Mouse (Mus musculus): Measurements from ENCODE around the gene Hoxa10. TPM values are rescaled to one million over a fixed set of nuclear protein-coding genes. Genes with fewer than 3 reads are reported as not detected.

Hoxa10 gene
- total and polyA plus RNA-seq, 3 experiments: 0.05 TPM; not detected in 2

- no peak for DNase-seq (ENCODE audit: low spot score)
- TF ChIP-seq GATA2 (IDR thresholded peaks at IDR 0.05; ENCODE audit: borderline replicate concordance, low read depth, low read length): no peak
- no peak for TF ChIP-seq CTCF (IDR thresholded peaks at IDR 0.05; ENCODE audit: low read depth, low read length)
- TF ChIP-seq GATA1 (IDR thresholded peaks at IDR 0.05; ENCODE audit: borderline replicate concordance, low read length): no peak
- TF ChIP-seq TAL1 (conservative IDR thresholded peaks at IDR 0.05; ENCODE audit: low read depth, low read length): no peak
- no peak for TF ChIP-seq POLR2AphosphoS5 (IDR thresholded peaks at IDR 0.05; ENCODE audit: insufficient replicate concordance, low read depth, low read length)
- Histone ChIP-seq H3K4me1 (ENCODE audit: insufficient read depth, low read depth, low read length) (no peaks in the 10 kb centered on the region; the same call in 1 of the 2 replicates), H3K9me3 (replicated peaks) (peaks cover 11% of the 10 kb centered on the region), H3K36me3 (replicated peaks) (no peaks in the 10 kb centered on the region), H3K4me3 (ENCODE audit: low read depth, low read length) (no peak overlapping the region), H3K27me3 (ENCODE audit: insufficient read depth, low read length) (peaks cover 74% of the 10 kb centered on the region)
- ATAC-seq (ENCODE audit: extremely low read depth, insufficient number of reproducible peaks, low FRiP score, poor library complexity, severe bottlenecking): no peak
These were observed 10.9 kb downstream of the Hoxa10 start for GRCm38 (mm10) chr6:52229558-52230416.

DNA sequence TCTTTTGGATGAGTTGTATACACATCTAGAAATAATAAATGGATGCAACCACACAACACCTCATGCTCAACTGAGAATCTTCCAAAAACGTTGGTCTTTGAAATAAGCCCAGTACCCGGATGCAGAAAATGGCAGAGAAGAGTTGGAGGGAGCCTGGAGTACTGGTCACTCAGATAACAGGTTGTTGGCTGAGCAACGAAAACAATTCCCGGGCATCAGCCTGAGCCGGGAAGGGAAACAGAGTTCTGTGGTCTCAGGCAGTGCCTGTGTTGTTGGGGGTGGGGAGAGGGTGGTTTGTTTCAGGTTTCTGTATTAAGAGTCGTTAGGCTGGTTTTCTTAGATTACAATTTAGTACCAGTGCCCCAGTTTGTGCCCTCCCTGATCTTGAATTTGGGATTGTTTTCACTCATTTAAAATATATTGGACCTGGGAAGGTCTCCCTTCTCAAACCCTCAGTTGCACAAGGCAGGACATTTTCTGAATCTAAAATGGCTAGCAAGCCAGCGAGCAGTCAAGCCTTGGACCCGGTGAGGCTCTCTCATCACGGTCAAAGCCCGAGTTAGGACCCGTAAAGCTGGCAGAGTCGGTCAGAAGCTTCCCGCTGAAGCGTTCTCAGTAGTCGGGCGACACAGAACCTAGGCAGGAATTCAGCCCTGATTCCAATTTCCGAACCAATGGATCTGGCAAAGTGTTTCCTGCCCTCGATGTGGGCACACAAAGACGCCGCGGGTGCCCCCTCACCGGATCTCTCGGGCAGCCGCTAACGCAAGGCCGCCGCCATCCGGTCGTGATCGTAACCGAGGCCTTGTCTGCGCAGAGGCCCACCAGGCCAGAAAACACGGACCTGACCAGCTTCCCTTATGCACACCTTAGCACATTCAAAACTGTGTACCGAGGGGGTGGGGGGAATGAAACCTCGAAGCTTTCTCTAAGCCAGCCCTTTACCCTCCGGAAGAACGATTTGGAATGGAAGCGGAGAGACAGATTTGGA lies 11.9 kb downstream of the Hoxa10 start:
- no peak for ATAC-seq (ENCODE audit: extremely low read depth, insufficient number of reproducible peaks, low FRiP score, poor library complexity, severe bottlenecking)
- no peak overlapping the region for H3K4me3 ChIP-seq (ENCODE audit: low read depth, low read length)
- DNase-seq (ENCODE audit: low spot score): no peak
- H3K4me1 ChIP-seq (ENCODE audit: insufficient read depth, low read depth, low read length): no peaks in the 10 kb centered on the region; the same call in 1 of the 2 replicates
- peaks cover 78% of the 10 kb centered on the region for H3K27me3 ChIP-seq (ENCODE audit: insufficient read depth, low read length)
- TF ChIP-seq POLR2AphosphoS5 (IDR thresholded peaks at IDR 0.05; ENCODE audit: insufficient replicate concordance, low read depth, low read length) (no peak), CTCF (IDR thresholded peaks at IDR 0.05; ENCODE audit: low read depth, low read length) (no peak)
- peaks cover 1% of the 10 kb centered on the region; the same call in 1 of the 2 replicates for H3K9me3 ChIP-seq (replicated peaks)
- H3K36me3 ChIP-seq (replicated peaks): no peaks in the 10 kb centered on the region

DNA sequence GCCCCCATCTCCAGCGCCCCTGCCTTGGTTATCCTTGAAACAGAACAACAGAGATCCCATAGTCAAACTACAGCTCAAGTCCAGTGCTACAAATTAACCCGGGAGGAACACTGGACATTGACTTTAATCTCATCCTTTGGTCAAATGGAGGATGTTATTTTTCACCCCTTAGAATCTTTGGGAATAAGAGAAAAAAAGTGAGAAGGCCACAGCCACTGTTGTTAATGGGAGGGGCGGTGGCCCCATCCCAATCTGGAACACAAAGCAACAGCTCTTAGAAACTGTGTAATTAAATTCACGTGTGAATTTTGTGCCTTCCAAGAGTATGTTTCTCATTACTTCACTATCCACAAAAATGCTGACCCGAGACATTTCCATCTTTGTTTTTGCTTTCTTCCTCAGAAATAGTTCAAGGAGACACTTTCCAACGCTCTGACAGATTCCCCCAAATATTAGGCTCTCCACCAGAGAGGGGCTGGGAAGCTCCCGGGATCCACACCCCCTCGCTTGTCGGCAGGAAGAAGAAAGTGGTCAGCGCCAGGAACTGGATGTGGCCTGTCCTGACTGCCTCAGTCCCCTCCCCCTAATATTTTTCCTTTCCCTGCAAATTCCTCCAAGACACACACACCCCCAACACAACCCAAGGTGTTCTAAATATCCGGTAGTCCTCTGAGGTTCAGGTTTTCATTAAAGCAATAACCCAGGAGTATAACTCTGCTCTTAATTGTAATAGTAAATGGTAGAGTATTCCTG lies 13.0 kb downstream of the Hoxa10 start:
- TF ChIP-seq GATA1 (IDR thresholded peaks at IDR 0.05; ENCODE audit: borderline replicate concordance, low read length): no peak
- TF ChIP-seq TAL1 (conservative IDR thresholded peaks at IDR 0.05; ENCODE audit: low read depth, low read length): no peak
- no peak for TF ChIP-seq CTCF (IDR thresholded peaks at IDR 0.05; ENCODE audit: low read depth, low read length)
- TF ChIP-seq GATA2 (IDR thresholded peaks at IDR 0.05; ENCODE audit: borderline replicate concordance, low read depth, low read length): no peak
- TF ChIP-seq POLR2AphosphoS5 (IDR thresholded peaks at IDR 0.05; ENCODE audit: insufficient replicate concordance, low read depth, low read length): no peak
- ATAC-seq (ENCODE audit: extremely low read depth, insufficient number of reproducible peaks, low FRiP score, poor library complexity, severe bottlenecking) (no peak), DNase-seq (ENCODE audit: low spot score) (no peak)
- no peaks in the 10 kb centered on the region for H3K36me3 ChIP-seq (replicated peaks)
- H3K4me3 ChIP-seq (ENCODE audit: low read depth, low read length): no peak overlapping the region
- no peaks in the 10 kb centered on the region for H3K9me3 ChIP-seq (replicated peaks)
- peaks cover 69% of the 10 kb centered on the region for H3K27me3 ChIP-seq (ENCODE audit: insufficient read depth, low read length)
- no peaks in the 10 kb centered on the region; the same call in 1 of the 2 replicates for H3K4me1 ChIP-seq (ENCODE audit: insufficient read depth, low read depth, low read length)

GRCm38 (mm10) chr6:52226569-52227257 lies 13.9 kb downstream of the Hoxa10 start:
- Histone ChIP-seq H3K9me3 (replicated peaks) (no peaks in the 10 kb centered on the region), H3K4me1 (ENCODE audit: insufficient read depth, low read depth, low read length) (peaks cover 5% of the 10 kb centered on the region; the same call in 1 of the 2 replicates), H3K36me3 (replicated peaks) (no peaks in the 10 kb centered on the region), H3K4me3 (ENCODE audit: low read depth, low read length) (no peak overlapping the region), H3K27me3 (ENCODE audit: insufficient read depth, low read length) (peaks cover 69% of the 10 kb centered on the region)
- ATAC-seq (ENCODE audit: extremely low read depth, insufficient number of reproducible peaks, low FRiP score, poor library complexity, severe bottlenecking): no peak
- TF ChIP-seq GATA1 (IDR thresholded peaks at IDR 0.05; ENCODE audit: borderline replicate concordance, low read length): no peak
- TF ChIP-seq GATA2 (IDR thresholded peaks at IDR 0.05; ENCODE audit: borderline replicate concordance, low read depth, low read length): no peak
- TF ChIP-seq POLR2AphosphoS5 (IDR thresholded peaks at IDR 0.05; ENCODE audit: insufficient replicate concordance, low read depth, low read length): no peak
- no peak for TF ChIP-seq CTCF (IDR thresholded peaks at IDR 0.05; ENCODE audit: low read depth, low read length)
- TF ChIP-seq TAL1 (conservative IDR thresholded peaks at IDR 0.05; ENCODE audit: low read depth, low read length): no peak
- DNase-seq (ENCODE audit: low spot score): no peak

- Histone ChIP-seq H3K4me1 (ENCODE audit: insufficient read depth, low read depth, low read length) (peaks cover 10% of the 10 kb centered on the region), H3K4me3 (ENCODE audit: low read depth, low read length) (no peak overlapping the region), H3K9me3 (replicated peaks) (no peaks in the 10 kb centered on the region), H3K36me3 (replicated peaks) (no peaks in the 10 kb centered on the region), H3K27me3 (ENCODE audit: insufficient read depth, low read length) (peaks cover 73% of the 10 kb centered on the region)
- ATAC-seq (ENCODE audit: extremely low read depth, insufficient number of reproducible peaks, low FRiP score, poor library complexity, severe bottlenecking): no peak
- no peak for TF ChIP-seq POLR2AphosphoS5 (IDR thresholded peaks at IDR 0.05; ENCODE audit: insufficient replicate concordance, low read depth, low read length)
- no peak for TF ChIP-seq CTCF (IDR thresholded peaks at IDR 0.05; ENCODE audit: low read depth, low read length)
- no peak for TF ChIP-seq TAL1 (conservative IDR thresholded peaks at IDR 0.05; ENCODE audit: low read depth, low read length)
- no peak for TF ChIP-seq GATA1 (IDR thresholded peaks at IDR 0.05; ENCODE audit: borderline replicate concordance, low read length)
- no peak for TF ChIP-seq GATA2 (IDR thresholded peaks at IDR 0.05; ENCODE audit: borderline replicate concordance, low read depth, low read length)
- no peak for DNase-seq (ENCODE audit: low spot score)
These were observed 14.8 kb downstream of the Hoxa10 start for GRCm38 (mm10) chr6:52225612-52226568.
